Mouse (Mus musculus) frontal cortex, postnatal 36 days (tissue): ENCODE results near the gene Fstl1.

Experiments used
- DNase-seq, 2 experiments: peaks; one replicate each; pipeline ENCODE4 v3.0.0; 2022; ENCODE audit warnings: low spot score in 2 of 2

The Fstl1 gene

DNA sequence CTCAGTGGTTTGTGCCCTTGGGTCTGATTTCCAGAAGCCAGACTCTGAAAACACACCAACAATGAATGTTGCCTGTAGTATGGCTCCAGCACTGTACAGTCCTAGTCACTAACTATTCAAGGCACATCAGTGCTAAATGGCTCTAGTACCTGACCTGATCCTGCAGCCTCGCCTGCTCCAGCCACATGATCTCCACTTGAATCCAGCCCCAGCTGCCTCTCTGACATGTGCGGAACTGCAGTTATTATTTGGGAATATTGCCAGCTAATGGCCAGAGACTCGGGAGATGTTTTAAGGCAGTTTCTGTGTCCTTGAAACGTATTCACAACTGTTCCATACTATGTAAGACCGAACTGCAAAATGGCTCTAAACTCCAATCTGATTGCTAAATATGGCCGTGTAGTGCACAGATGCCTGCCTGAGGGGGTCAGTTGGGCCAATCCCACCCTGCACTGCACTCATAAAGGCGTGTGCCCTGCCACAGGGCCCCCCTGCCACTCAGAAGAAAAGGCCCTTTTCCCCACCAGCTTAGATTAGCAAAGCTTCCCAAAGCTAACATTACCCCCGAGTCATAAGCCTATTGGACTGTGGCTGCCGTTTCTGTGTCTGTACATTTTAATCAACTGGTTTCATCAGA is 11.0 kb downstream of the Fstl1 start:
- DNase-seq: no peak

DNA sequence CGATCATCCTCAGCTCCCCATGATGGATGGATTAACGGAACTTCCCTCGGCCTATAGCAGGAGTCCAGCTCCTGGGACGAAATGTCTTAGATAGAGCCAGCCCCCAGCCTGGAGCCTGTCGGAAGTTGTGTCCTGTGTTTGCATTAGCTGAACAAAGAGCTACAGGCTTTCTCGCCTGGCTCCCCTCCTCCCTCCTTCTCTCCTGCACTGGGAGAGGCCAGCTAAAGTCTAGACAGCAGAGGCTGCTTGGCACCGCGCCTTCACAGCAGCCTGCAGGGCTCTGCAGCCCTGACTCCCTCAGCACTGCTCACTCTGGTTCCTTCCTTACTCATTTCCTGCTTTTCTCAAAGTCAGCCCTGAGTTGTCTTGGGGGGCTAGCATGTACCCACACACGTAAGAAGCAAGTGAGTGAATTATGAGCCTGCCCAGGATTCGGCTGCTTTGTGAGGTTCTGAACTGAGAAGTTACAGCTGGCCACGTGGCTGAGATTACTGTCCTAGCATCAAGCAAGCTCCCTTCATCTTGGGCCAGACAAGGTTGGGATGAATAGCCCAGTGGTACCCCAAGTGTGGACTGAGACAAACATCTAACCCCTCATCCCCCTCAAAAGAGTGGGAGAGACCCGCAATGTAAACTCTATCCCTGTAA is 11.8 kb downstream of the Fstl1 start:
- peak; percentile 26 to 49 for DNase-seq

DNA sequence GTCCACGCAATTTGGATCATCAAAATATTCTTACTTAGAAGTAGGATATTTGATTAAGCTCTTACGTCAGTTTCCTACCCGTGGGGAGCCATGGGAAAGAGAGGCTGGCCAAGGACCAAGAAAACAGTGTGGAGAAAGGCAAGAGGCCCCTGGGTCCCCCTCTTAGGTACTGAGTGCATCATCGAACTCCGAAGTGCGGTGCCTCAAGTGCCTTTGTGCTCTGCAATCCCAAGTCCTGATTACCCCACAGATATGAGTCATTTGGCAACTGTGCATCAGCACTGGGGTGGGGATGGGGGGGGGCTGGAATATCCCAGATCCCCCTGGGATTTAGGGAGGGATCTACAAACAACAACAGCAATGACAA is 12.3 kb downstream of the Fstl1 start:
- DNase-seq: no peak

DNA sequence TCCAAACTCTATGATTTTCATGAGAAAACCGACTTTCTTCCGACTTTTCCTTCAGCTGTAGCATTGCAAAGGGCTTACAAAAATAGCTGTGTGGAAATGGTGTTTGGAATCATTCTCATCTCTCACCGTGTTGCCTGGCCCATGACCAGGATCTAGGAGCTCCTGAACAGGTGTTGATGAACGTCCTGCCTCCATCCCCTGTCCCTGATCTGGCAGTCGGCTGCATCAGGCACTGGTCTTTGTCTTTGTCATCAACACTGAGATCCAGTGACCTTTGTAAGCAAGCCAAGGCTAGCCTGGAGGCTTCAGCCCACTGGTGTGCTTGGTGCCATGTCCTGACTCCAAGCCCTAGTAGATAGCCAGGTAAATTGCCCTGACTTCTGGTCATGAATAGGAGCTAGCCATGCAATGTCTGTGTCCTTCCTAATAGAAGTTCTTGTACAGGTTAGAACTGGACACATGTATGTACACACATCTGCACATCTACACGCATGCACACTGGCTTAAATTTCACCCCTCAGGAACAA is 12.8 kb downstream of the Fstl1 start:
- DNase-seq: no peak

DNA sequence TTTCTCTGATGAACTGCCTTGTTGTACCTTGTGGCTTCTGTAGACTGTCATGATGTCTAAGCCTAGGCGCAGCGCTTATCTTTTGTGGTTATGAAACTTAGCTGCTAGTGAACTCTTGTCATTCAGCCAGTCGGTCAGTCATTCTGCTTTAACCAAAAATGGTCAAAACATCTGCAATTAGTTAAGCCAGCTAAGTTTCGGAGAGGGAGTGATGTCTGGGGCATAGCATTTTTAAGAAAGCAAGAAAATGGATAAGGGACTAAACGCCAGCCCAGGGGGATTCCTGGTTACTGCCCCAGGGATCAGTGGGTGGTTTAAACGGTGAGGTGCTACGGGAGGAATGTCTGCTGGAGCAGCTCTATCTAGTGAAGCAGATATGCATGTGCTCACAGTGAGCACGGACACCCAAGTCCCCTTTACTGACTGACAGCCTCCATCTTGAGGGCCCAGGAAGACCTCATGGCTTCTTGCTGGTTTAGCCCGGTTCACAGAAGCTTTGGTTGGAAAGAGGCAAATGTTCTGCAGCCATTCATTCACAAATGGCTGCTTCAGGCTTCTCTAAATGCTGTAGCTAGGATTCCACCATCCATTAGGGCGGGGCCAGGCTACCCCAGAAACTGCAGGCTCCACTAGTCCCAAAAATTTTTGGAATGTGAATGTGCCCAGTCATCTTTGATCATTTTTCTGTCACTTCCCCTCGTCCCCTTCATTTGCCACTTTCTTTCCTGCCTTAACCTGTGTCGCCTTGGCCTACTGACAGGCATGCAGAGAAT is 13.5 kb downstream of the Fstl1 start:
- no peak for DNase-seq

DNA sequence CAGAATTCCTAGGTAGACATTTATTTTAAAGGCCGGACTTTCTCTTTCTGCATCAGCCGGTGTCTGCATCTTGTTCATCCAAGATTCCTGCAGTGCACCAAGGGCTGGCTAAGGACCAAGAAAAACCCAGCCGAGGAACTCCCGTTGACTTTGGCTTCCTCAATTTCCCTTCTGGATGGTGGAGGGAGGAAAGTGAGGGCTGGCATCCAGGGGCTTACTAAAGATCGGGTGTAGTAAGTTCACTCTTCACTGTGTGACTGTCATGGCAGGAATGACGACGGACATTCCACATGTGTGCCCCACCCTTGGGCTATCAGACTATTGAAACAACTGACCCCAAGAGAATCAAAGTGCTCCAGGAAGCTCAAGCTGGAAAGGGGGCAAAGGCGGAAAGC is 14.1 kb downstream of the Fstl1 start:
- no peak for DNase-seq

DNA sequence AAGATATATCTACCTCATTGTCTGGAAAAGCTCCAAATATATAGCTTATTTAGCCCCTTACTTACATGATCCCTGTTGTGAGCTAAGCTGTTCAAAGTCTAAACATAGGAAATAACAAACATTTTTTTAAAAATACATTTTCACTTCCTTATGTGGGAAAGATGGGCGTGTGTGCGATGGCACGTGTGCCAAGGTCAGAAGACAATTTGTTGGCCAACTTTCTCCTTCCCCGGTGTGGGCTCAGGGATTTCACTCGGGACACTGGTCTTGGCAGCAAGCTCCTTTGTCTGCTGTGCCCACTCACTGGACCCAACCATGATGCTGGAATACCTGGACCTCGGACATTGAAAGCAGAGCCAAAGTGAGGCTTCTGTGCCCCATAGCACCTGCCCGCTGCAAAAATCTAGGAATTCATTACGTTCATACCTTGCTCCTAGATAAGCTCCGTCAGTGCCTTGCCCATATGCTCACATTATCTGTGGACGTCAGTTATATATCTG is 19.0 kb downstream of the Fstl1 start:
- no peak for DNase-seq

DNA sequence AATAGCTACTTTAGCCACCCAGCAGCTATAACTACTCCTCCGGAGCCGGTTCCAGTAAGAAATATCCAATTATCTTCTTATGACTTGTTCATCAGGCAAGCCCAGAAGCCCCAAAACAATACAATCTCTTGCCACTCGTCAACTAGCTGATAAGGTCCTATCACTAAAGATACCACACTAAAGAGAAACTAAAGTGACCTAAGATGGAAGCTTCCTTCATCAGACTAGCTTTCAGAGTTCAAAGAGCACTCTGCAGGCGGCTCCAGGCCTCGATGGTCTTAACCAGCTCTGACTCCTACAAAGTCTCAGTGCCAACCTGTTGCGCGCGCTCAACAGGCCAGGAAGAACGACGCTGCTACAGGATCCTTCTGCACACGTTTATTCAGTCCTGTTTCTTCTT is 19.6 kb downstream of the Fstl1 start:
- no peak for DNase-seq

DNA sequence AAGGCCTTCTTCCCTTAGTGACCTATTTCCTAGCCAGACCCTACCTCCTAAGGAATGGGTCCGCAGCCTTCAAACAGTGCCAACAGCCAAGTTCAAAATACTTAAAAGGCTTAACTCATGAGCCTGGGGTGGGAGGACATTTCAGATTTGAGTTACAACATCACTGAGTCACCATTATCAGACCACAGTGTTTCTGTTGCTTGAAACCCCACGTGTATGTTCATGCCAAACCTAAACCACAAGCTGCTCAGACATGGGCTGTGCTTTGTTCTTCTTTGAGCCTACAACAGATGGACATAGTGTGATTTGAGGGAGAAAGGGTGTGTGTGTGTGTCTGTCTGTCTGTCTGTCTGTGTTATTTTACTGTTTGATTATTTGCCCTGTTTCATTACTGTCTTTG is 24.4 kb downstream of the Fstl1 start:
- no peak for DNase-seq

DNA sequence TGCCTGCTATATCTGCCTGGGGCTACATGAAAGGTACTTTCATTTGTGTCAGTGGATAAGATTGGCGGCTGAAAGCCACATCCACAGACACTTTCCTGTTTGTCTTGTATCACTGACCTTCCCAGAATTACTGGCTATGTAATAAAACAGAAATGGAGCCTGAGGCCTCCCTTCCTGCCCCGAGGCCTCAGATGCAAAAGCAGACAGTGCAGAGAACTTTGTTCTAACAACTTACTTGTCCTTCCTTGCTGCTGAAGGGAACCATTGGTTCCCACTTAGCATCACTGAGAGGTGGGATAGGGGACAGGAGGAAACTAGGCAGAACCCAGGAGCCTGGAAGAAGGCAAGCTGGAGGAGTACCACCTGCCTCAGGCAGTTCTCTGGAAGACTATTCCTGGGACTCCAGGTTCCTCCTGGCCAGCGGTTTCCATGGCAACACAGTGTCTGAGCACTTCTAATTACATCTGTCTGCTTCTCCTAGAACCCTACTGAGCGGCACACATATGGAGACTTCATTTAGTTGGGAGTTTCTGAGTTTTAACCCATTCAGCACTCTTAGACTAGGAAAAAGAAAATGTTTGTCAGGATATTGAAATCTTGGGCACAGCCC is 26.1 kb downstream of the Fstl1 start:
- peak; percentile 35 to 67 for DNase-seq

DNA sequence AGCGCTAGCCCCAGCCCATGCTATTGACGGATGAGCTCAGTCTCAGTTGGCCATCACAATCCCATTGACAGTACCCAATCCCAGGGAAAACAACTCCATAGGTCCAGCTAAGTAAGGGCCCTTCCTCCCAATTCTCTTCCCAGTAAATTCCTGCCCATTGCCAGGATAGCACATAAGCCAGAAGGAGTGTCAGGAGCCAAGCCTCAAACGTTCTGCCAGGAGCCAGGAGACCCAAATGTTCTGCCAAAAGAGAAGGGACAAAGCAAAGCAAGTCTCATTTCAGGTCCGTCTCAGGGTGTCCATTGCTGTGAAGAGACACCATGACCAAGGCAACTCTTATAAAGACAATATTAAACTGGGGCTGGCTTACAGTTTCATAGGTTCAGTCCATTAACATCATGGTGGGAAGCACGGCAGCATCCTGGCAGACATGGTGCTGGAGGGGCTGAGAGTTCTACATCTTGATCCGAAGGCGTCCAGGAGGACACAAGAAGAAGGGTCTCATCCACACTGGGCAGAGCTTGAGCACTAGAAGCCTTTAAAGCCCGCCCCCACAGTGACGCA is 26.8 kb downstream of the Fstl1 start:
- DNase-seq: no peak

DNA sequence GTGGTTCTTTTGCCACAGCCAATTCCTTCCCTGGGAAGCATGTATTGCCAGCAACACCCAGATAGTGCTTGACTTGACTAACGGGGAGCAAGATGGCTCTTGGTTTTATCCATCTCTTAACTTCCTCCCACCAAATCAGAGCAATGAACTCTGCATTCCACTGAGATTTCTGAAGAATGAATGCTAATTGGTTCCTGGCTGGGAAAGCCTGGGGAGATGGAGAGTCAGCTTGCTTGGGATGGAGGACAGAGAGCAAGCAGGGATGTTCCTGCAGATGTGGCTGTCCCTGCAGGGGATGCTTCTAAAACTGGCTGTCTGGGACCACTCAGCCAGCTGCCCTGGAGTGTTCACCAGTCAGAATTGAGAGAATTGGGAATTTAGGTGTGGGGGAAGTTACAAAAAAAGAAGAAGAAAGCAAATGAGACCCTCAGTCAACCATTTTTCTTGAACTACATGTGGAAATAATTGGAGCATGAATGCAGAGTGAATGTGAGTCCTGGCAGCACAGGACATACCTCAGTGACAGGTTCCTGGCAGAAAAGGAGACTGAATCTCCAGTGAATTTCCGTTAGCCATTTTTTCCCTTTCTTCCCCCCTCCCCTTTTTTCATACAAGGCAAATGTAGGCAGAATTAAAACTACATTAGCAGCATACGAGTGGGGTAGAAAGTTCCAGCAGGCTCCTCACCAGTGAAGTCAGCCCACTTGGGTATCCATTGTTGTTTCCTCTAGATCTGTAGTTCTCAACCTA is 29.2 kb downstream of the Fstl1 start:
- DNase-seq: no peak

DNA sequence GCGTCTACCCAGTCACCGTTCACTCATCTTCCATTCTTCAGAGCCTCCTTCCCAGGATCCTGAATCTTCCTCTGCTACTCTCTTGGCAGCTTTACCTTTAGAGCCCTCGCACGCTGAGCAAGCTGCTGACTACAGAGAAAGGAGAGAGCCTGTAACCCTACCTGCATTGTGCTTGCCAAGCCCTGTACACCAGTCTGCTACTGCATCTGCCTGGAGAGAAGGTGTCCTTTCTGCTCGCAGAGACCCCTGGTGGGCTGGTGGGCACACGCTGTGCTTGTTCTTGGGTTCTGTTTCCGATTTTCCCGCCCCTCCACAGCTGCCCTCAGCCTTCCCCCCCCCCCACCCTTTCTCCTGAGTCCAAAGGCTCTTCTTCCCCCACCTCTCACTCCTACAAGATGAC is 30.6 kb downstream of the Fstl1 start:
- no peak for DNase-seq

DNA sequence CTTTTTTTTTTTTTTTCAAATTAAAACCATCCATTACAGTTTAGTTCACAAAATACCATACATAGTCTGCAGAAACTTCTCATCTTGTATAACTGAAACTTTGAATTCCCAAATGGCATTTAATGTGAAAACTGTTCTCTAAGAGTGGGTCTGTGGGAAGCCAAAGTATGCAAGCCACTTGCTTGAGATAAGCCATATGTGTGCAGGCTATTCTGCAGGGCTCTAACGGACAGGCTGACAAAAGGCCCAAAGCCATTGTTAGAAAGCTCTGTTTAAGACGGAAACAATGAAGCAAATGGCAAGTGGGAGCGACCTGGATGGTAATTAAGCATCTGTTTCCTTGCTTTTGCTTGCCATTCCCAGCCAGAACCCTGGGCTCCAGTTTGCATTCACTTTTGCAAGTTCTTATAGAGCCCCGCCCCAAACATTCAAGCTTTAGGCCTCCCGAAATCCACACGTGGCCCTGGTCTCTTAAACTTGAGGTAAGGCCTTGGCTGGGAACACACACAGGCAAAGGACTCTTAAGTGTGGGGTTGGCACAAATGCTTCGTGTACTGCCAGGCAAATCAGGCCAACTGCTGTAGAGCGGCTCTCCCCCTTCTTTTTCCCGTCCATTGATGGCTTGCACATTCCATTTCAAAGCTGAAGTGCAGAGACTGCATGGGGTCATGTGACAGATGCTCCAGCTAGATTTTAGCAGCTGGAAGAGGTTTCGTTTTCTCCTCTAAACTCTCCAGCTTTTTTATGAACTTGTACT is 32.4 kb downstream of the Fstl1 start:
- no peak for DNase-seq

DNA sequence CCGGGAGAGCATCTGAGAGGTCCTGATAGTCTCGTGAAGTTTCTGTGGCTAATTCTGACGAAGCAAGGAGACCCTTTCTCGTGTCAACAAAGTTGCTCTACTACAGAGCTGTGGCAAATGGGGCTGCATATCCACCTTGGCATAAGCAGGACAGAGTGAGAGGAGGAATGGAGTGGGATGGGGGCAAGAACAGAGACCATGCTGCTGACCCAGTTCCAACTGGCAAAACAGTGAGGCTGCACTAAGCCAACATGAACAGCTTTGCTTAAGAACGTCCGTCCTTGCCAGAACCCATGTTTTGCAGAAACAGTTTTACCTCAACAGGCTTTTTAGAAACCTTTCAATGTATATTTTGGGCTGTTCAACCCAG is 32.9 kb downstream of the Fstl1 start:
- no peak for DNase-seq

DNA sequence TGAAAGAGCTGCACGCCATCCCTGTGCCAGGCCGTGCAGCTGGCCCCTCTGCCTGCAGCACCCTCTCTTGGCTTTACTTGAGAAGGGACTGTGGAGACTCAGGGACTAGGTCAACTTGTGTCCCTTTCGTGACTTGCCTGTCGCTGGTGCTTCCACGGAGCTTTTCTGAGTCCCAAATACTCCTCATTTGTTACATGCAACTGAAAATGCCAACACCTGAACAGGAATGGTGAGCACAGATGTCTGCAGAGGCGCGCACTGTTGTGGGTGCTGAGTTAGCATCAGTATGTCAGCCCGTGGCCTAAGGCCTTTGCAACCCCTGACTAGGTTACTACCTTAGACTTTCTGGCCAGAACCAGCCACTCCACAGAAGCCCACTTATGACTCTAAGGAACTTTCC is 35.2 kb downstream of the Fstl1 start:
- DNase-seq: no peak

DNA sequence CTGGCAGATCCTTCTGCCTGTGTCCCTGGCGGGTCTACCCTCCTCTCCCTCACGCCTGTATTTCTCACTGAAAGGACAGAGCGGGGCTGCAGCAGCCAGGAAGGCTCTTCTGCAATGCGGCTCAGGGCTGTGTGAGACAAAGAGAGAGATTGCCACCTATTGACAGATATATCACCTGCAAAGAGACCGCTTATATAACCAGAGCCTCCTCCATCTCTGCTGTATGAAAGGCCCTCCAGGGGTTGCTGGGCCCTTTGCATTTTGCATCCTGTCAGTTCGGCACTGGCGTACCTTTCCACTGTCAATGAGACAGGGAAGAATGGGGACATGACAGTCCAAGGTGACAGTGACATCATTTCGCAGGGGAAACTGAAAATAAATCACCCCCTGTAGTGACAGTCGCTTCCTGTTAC is 35.8 kb downstream of the Fstl1 start:
- peak; percentile 57 to 68 for DNase-seq

DNA sequence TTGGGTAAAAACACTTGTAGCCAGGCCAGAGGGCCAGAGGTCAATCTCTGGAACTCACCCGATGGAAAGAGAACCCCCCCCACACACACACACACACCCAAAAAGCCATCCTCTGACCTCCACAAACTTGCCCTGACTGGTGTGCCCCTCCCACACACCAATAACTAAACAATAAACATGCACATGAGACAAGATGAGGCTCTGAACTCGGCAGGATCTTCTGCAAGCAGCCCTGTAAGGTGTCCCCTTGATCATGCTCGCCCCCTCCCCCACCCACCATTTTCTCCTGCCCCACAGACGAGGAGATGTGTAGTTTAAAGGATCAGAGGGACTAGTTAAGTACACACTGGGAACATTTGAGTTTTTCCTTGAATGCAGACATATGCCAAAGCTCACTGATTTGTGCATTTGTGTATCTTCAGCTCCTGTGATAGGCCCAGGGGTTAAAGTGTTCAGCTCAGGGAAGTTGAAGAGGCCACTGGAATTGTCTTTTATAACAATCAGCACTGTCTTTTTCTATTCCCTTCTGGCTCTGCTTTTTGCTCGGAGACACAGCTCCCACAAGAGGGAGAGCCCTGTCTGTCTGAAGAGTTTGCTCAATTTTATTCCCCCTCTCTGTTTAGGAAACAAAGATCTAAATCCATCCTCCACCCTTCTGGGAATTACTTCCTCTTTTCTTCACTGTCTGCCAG is 37.2 kb downstream of the Fstl1 start:
- peak in 1 of 2 experiments; percentile 35 for DNase-seq

DNA sequence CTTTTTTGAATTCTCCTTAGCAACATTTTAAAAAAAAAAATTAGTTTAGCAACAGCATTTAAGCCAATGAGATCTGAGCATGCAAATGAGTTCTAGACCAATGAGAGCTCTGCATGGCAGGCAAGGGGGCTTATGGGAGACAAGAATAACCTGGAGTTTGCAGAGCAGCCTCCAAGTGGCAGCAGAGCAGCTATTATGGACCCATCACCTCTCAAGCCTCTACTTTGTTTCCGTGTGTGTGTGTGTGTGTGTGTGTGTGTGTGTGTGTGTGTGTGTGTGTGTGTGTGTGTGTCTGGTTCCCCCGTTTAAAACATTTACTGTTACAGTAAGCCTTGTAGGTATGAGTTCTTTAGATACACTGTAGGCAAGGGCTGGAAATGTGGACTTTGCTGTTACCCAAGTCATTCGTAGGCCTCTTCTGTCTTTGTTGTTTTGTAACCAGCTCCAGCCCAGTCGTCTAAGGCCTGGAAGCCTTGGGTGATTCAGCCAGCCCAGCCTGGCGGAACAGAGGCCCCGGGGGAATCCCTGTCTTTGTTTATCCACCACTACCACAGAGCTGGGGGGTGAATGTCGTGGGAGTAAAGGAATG is 37.8 kb downstream of the Fstl1 start:
- DNase-seq: peak; percentile 51 to 81

DNA sequence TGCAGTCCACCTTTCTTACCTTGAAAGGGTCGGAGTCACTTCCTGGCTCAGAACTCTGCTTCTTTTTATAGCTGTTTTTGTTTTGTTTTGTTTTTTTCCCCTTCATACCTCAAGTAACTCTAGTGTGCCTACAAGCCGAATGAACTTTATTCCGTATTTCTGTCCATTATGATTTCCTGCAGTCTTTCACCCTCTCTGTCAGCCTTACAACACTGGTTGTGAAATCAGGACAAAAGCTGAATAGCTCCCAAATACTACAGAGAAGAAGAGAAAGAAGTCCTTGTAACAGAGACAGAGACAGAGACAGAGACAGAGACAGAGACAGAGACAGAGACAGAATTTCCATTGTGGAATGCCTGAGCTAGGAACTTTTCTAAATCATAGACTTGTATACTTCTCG is 41.3 kb downstream of the Fstl1 start:
- no peak for DNase-seq
